Mouse (Mus musculus) hindbrain, embryonic 13.5 days (tissue): ENCODE measurements around the gene Rpl7l1. TPM values are rescaled to one million over a fixed set of nuclear protein-coding genes. Genes with fewer than 3 reads are reported as not detected.
A peak's percentile ranks its signal among the peaks of the same experiment; 100 is the strongest.

Experiments
- ATAC-seq: fragments of 200-750 bp; cut with Nextera tagmentation; 2 replicates; pipeline ENCODE4 v1.8.0; 2017; ENCODE audit warnings: moderate TSS enrichment; ENCODE audit not compliant: low FRiP score
- H3K27ac ChIP-seq: fragments of 300-500 bp; sonication (generic); 2 replicates; pipeline ENCODE4 v1.5.1; 2015; ENCODE audit warnings: inconsistent platforms, mild to moderate bottlenecking, moderate library complexity
- H3K27me3 ChIP-seq: fragments of 300-500 bp; sonication (generic); 2 replicates; pipeline ENCODE4 v1.6.1; 2015; ENCODE audit warnings: mild to moderate bottlenecking, inconsistent platforms
- H3K36me3 ChIP-seq: fragments of 300-500 bp; sonication (generic); 2 replicates; pipeline ENCODE4 v1.6.1; 2015; ENCODE audit warnings: mild to moderate bottlenecking, inconsistent platforms
- H3K4me1 ChIP-seq: fragments of 300-500 bp; sonication (generic); replicated peaks from 2 replicates; pipeline ENCODE4 v1.6.1; 2015; ENCODE audit warnings: inconsistent platforms
- H3K4me2 ChIP-seq: fragments of 300-500 bp; sonication (generic); 2 replicates; pipeline ENCODE4 v1.6.1; 2015; ENCODE audit warnings: inconsistent platforms, mild to moderate bottlenecking, moderate library complexity
- H3K4me3 ChIP-seq: fragments of 300-500 bp; sonication (generic); 2 replicates; pipeline ENCODE4 v1.5.1; 2015; ENCODE audit warnings: mild to moderate bottlenecking, inconsistent platforms
- H3K9ac ChIP-seq: fragments of 300-500 bp; sonication (generic); 2 replicates; pipeline ENCODE4 v1.6.1; 2015; ENCODE audit warnings: mild to moderate bottlenecking, inconsistent platforms
- H3K9me3 ChIP-seq: fragments of 300-500 bp; sonication (generic); 2 replicates; pipeline ENCODE4 v1.6.1; 2016; ENCODE audit warnings: inconsistent platforms
- WGBS: fragments of 180-500 bp; shearing (Covaris S2); methylation state at CpG from one replicate; pipeline ENCODE4 v1.1.7; 2015; 5-methylcytosine and 5-hydroxymethylcytosine counted together
- polyA plus RNA-seq: library from polyadenylated mRNA; unstranded; fragments of >200 nt; fragmentation: Nextera tagmentation; extraction: Ambion mirVana; gene quantifications from 2 replicates; pipeline ENCODE4 v1.2.1, GENCODE M21; 2015

Gene Rpl7l1
- polyA plus RNA-seq, 1 experiment from 2014 or later, result 113 TPM

- H3K4me1 ChIP-seq, result peaks cover 22% of the 10 kb centered on the region
- H3K27me3 ChIP-seq, result no peaks in the 10 kb centered on the region
- peak overlapping the region; percentile 85 for H3K27ac ChIP-seq
- H3K9ac ChIP-seq, result peak overlapping the region; percentile 80
- no peak; the same call in 1 of the 2 replicates for ATAC-seq
- H3K4me2 ChIP-seq, result peak overlapping the region; percentile 75
- H3K9me3 ChIP-seq, result no peaks in the 10 kb centered on the region
- WGBS, result 30% methylated on average over 16 of the region's 16 CpGs
- H3K4me3 ChIP-seq, result peak overlapping the region; percentile 63
- peaks cover 12% of the 10 kb centered on the region for H3K36me3 ChIP-seq
These were observed 31.2 kb downstream of the Rpl7l1 start for GRCm38 (mm10) chr17:46751056-46751793.

- ATAC-seq, result no peak
- Histone ChIP-seq H3K9me3 (no peaks in the 10 kb centered on the region), H3K4me2 (peak overlapping the region; percentile 75), H3K27ac (peak overlapping the region; percentile 85; the same call in 1 of the 2 replicates), H3K27me3 (no peaks in the 10 kb centered on the region), H3K9ac (peak overlapping the region; percentile 80), H3K36me3 (peaks cover 19% of the 10 kb centered on the region), H3K4me3 (peak overlapping the region; percentile 63; the same call in 1 of the 2 replicates), H3K4me1 (peaks cover 22% of the 10 kb centered on the region)
- 93% methylated on average over 4 of the region's 4 CpGs for WGBS
These were observed 31.9 kb downstream of the Rpl7l1 start for GRCm38 (mm10) chr17:46750580-46750979.

- no peak overlapping the region for H3K4me2 ChIP-seq
- H3K4me3 ChIP-seq, result no peak overlapping the region
- no peak overlapping the region for H3K27ac ChIP-seq
- no peaks in the 10 kb centered on the region for H3K27me3 ChIP-seq
- no peak for ATAC-seq
- no peak overlapping the region for H3K9ac ChIP-seq
- H3K4me1 ChIP-seq, result peaks cover 22% of the 10 kb centered on the region
- H3K9me3 ChIP-seq, result no peaks in the 10 kb centered on the region
- 95% methylated on average over 5 of the region's 5 CpGs for WGBS
- H3K36me3 ChIP-seq, result peaks cover 23% of the 10 kb centered on the region
These were observed 33.2 kb downstream of the Rpl7l1 start for GRCm38 (mm10) chr17:46749282-46749681.

GRCm38 (mm10) chr17:46747806-46748205, 34.7 kb downstream of the Rpl7l1 start:
- peaks cover 38% of the 10 kb centered on the region for H3K36me3 ChIP-seq
- H3K4me2 ChIP-seq, result no peak overlapping the region
- 88% methylated on average over 2 of the region's 2 CpGs for WGBS
- ATAC-seq, result no peak
- no peak overlapping the region for H3K9ac ChIP-seq
- H3K9me3 ChIP-seq, result no peaks in the 10 kb centered on the region
- no peaks in the 10 kb centered on the region for H3K27me3 ChIP-seq
- peaks cover 19% of the 10 kb centered on the region for H3K4me1 ChIP-seq
- no peak overlapping the region for H3K27ac ChIP-seq
- no peak overlapping the region for H3K4me3 ChIP-seq

GRCm38 (mm10) chr17:46747234-46747633, 35.2 kb downstream of the Rpl7l1 start:
- Histone ChIP-seq H3K4me3 (no peak overlapping the region), H3K9me3 (no peaks in the 10 kb centered on the region), H3K4me2 (no peak overlapping the region), H3K27ac (no peak overlapping the region), H3K9ac (no peak overlapping the region), H3K36me3 (peaks cover 42% of the 10 kb centered on the region), H3K27me3 (no peaks in the 10 kb centered on the region), H3K4me1 (peaks cover 15% of the 10 kb centered on the region)
- ATAC-seq, result no peak
- 84% methylated on average over 8 of the region's 8 CpGs for WGBS

- WGBS, result 79% methylated on average over 2 of the region's 2 CpGs
- ATAC-seq, result no peak
- Histone ChIP-seq H3K4me1 (peaks cover 5% of the 10 kb centered on the region), H3K4me3 (no peak overlapping the region), H3K4me2 (no peak overlapping the region), H3K27ac (no peak overlapping the region), H3K36me3 (peaks cover 52% of the 10 kb centered on the region), H3K9me3 (no peaks in the 10 kb centered on the region), H3K9ac (no peak overlapping the region), H3K27me3 (no peaks in the 10 kb centered on the region)
These were observed 37.0 kb downstream of the Rpl7l1 start for GRCm38 (mm10) chr17:46745506-46745905.

- no peaks in the 10 kb centered on the region for H3K9me3 ChIP-seq
- H3K36me3 ChIP-seq, result peaks cover 60% of the 10 kb centered on the region
- H3K9ac ChIP-seq, result no peak overlapping the region
- no peak overlapping the region for H3K4me2 ChIP-seq
- 91% methylated on average over 9 of the region's 9 CpGs for WGBS
- H3K4me3 ChIP-seq, result no peak overlapping the region
- no peaks in the 10 kb centered on the region for H3K27me3 ChIP-seq
- H3K27ac ChIP-seq, result no peak overlapping the region
- no peak for ATAC-seq
- H3K4me1 ChIP-seq, result no peaks in the 10 kb centered on the region
These were observed 39.5 kb downstream of the Rpl7l1 start for GRCm38 (mm10) chr17:46742986-46743385.

GRCm38 (mm10) chr17:46741305-46741704, 41.2 kb downstream of the Rpl7l1 start:
- Histone ChIP-seq H3K4me1 (no peaks in the 10 kb centered on the region), H3K9ac (no peak overlapping the region), H3K27ac (no peak overlapping the region), H3K9me3 (no peaks in the 10 kb centered on the region), H3K4me2 (no peak overlapping the region), H3K4me3 (no peak overlapping the region), H3K27me3 (no peaks in the 10 kb centered on the region), H3K36me3 (peaks cover 63% of the 10 kb centered on the region)
- no peak for ATAC-seq
- WGBS, result 92% methylated on average over 6 of the region's 6 CpGs

GRCm38 (mm10) chr17:46736160-46736559, 46.3 kb downstream of the Rpl7l1 start:
- Histone ChIP-seq H3K27me3 (no peaks in the 10 kb centered on the region), H3K9ac (no peak overlapping the region), H3K9me3 (no peaks in the 10 kb centered on the region), H3K4me2 (no peak overlapping the region), H3K36me3 (peaks cover 45% of the 10 kb centered on the region), H3K4me3 (no peak overlapping the region), H3K4me1 (no peaks in the 10 kb centered on the region), H3K27ac (no peak overlapping the region)
- no peak for ATAC-seq
- 66% methylated on average over 9 of the region's 10 CpGs for whole genome bisulfite sequencing

GRCm38 (mm10) chr17:46735287-46735686, 47.2 kb downstream of the Rpl7l1 start:
- no peak for ATAC-seq
- Histone ChIP-seq H3K27me3 (no peaks in the 10 kb centered on the region), H3K4me3 (no peak overlapping the region), H3K36me3 (peaks cover 44% of the 10 kb centered on the region), H3K9ac (no peak overlapping the region), H3K4me2 (no peak overlapping the region), H3K27ac (no peak overlapping the region), H3K9me3 (no peaks in the 10 kb centered on the region), H3K4me1 (no peaks in the 10 kb centered on the region)
- WGBS, result 91% methylated on average over 7 of the region's 7 CpGs

GRCm38 (mm10) chr17:46734055-46734454, 48.4 kb downstream of the Rpl7l1 start:
- H3K9me3 ChIP-seq, result no peaks in the 10 kb centered on the region
- peaks cover 8% of the 10 kb centered on the region for H3K27me3 ChIP-seq
- WGBS, result 96% methylated on average over 3 of the region's 3 CpGs
- H3K36me3 ChIP-seq, result peaks cover 42% of the 10 kb centered on the region
- H3K4me1 ChIP-seq, result no peaks in the 10 kb centered on the region
- no peak overlapping the region for H3K9ac ChIP-seq
- no peak overlapping the region for H3K27ac ChIP-seq
- no peak overlapping the region for H3K4me3 ChIP-seq
- H3K4me2 ChIP-seq, result no peak overlapping the region
- ATAC-seq, result no peak

- no peaks in the 10 kb centered on the region for H3K9me3 ChIP-seq
- H3K9ac ChIP-seq, result peak within 1 kb of the TSS; percentile 39; the same call in 1 of the 2 replicates
- peaks cover 21% of the 10 kb centered on the region for H3K27me3 ChIP-seq
- ATAC-seq, result no peak
- WGBS, result 19% methylated on average over 24 of the region's 24 CpGs
- H3K4me1 ChIP-seq, result 0 out of 2 replicates have a peak, but pooled peaks cover 4% of the 10 kb centered on the region
- no peak within 1 kb of the TSS for H3K4me3 ChIP-seq
- H3K27ac ChIP-seq, result no peak within 1 kb of the TSS
- H3K36me3 ChIP-seq, result peaks cover 25% of the 10 kb centered on the region
- peak within 1 kb of the TSS; percentile 15; the same call in 1 of the 2 replicates for H3K4me2 ChIP-seq
These were observed 53.6 kb downstream of the Rpl7l1 start, which contains the start of gene Gnmt for GRCm38 (mm10) chr17:46728904-46729318. TSS of gene Gnmt (minus strand) at chr17:46729168.

GRCm38 (mm10) chr17:46728496-46728895, 54.0 kb downstream of the Rpl7l1 start:
- WGBS, result 54% methylated on average over 11 of the region's 11 CpGs
- no peak for ATAC-seq
- H3K4me2 ChIP-seq, result 0 out of 2 replicates have a peak overlapping the region, but pooled peaks have one; percentile 15
- H3K27me3 ChIP-seq, result peaks cover 21% of the 10 kb centered on the region
- 0 out of 2 replicates have a peak, but pooled peaks cover 4% of the 10 kb centered on the region for H3K4me1 ChIP-seq
- H3K9ac ChIP-seq, result peak overlapping the region; percentile 39; the same call in 1 of the 2 replicates
- H3K27ac ChIP-seq, result no peak overlapping the region
- no peak overlapping the region for H3K4me3 ChIP-seq
- H3K9me3 ChIP-seq, result no peaks in the 10 kb centered on the region
- peaks cover 29% of the 10 kb centered on the region for H3K36me3 ChIP-seq
